Mouse (Mus musculus): ENCODE data around the gene Arpp19.

DNA sequence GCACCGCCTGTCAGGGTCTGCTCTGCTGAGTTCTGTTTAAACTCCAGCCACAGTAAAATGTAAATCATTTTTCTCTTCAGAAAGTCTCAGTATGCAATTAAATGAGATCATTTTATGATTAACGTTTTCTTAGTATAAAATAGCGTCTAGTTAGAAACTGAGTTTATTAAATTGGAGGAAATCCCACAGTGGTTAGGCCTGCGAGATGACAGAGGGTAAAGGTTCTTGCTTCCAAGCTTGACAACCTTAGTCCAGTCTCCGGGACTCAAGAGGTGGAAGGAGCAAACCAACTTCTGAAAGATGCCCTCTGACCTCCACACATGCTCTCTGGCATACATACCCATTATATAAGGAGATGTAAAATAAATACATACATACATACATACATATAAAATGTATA lies 17.6 kb downstream of the Arpp19 start:
- TF ChIP-seq CTCF (IDR thresholded peaks at IDR 0.05) (no peak), EP300 (IDR thresholded peaks at IDR 0.05) (no peak)
